Mouse (Mus musculus) spleen, adult 2 months (tissue): ENCODE data around the gene Asic1. TPM values are rescaled to one million over a fixed set of nuclear protein-coding genes. Genes with fewer than 3 reads are reported as not detected.
A peak's percentile ranks its signal among the peaks of the same experiment; 100 is the strongest.

Experiments used
- DNase-seq, 2 experiments: peaks; one replicate each; pipeline versions ENCODE4 v3.0.0 to v3.0.0-alpha.2; 2012 to 2021; ENCODE audit warnings: low spot score in 2 of 2, low read depth in 1 of 2
- H3K27ac ChIP-seq: fragments of 200-500 bp; 2 replicates; pipeline ENCODE4 v1.5.1; 2012; ENCODE audit warnings: low read length, inconsistent platforms; ENCODE audit not compliant: insufficient read depth
- H3K27me3 ChIP-seq: fragments of 200-500 bp; 2 replicates; pipeline ENCODE4 v1.6.1; 2012; ENCODE audit warnings: mild to moderate bottlenecking, moderate library complexity, low read length, inconsistent platforms; ENCODE audit not compliant: control insufficient read depth, insufficient read depth
- H3K36me3 ChIP-seq: fragments of 200-500 bp; 2 replicates; pipeline ENCODE4 v1.6.1; 2012; ENCODE audit warnings: mild to moderate bottlenecking, low read length, inconsistent platforms; ENCODE audit not compliant: control insufficient read depth, insufficient read depth
- H3K4me1 ChIP-seq: fragments of 200-500 bp; 2 replicates; pipeline ENCODE4 v1.6.1; 2011; ENCODE audit warnings: inconsistent platforms; ENCODE audit not compliant: control insufficient read depth, insufficient read depth, insufficient read length
- H3K4me3 ChIP-seq: fragments of 200-500 bp; 2 replicates; pipeline ENCODE4 v1.5.1; 2011; ENCODE audit warnings: mild to moderate bottlenecking, inconsistent platforms; ENCODE audit not compliant: insufficient read depth, insufficient read length; ENCODE audit errors: extremely low read depth
- CTCF ChIP-seq: fragments of 200-500 bp; IDR thresholded peaks from 2 replicates; pipeline ENCODE4 v1.5.1; 2011; ENCODE audit warnings: mild to moderate bottlenecking, inconsistent platforms; ENCODE audit not compliant: insufficient read depth, insufficient read length, insufficient replicate concordance; ENCODE audit errors: extremely low read depth
- POLR2A ChIP-seq: fragments of 200-500 bp; IDR thresholded peaks from 2 replicates; pipeline ENCODE4 v1.6.1; 2011; ENCODE audit warnings: low read depth, low read length, inconsistent platforms
- WGBS: fragments of 180-500 bp; shearing (Covaris S2); methylation state at CpG from one replicate; pipeline ENCODE4 v1.1.7; 2018; 5-methylcytosine and 5-hydroxymethylcytosine counted together
- polyA plus RNA-seq: library from polyadenylated mRNA; depleted of rRNA; stranded (reverse); fragments of >200 nt; gene quantifications from 2 replicates; pipeline ENCODE4 v1.2.3, GENCODE M21; 2012

Gene Asic1
- polyA plus RNA-seq, 1 experiment, result 2.0 TPM

GRCm38 (mm10) chr15:99671783-99672182, 1.6 kb downstream of the Asic1 start:
- no peak overlapping the region for H3K27ac ChIP-seq
- TF ChIP-seq CTCF (no peak), POLR2A (no peak)
- H3K4me3 ChIP-seq, result no peak overlapping the region
- peaks cover 11% of the 10 kb centered on the region for H3K27me3 ChIP-seq
- WGBS, result 48% methylated on average over 14 of the region's 14 CpGs
- 0 out of 2 replicates have a peak, but pooled peaks cover 7% of the 10 kb centered on the region for H3K4me1 ChIP-seq
- H3K36me3 ChIP-seq, result no peaks in the 10 kb centered on the region
- DNase-seq, result no peak

- Histone ChIP-seq H3K27me3 (peaks cover 11% of the 10 kb centered on the region), H3K4me1 (0 out of 2 replicates have a peak, but pooled peaks cover 7% of the 10 kb centered on the region), H3K27ac (no peak overlapping the region), H3K4me3 (no peak overlapping the region), H3K36me3 (no peaks in the 10 kb centered on the region)
- 82% methylated on average over 3 of the region's 3 CpGs for WGBS
- no peak for DNase-seq
- TF ChIP-seq CTCF (no peak), POLR2A (no peak)
Measured at GRCm38 (mm10) chr15:99674866-99675265, 4.7 kb downstream of the Asic1 start.

DNA sequence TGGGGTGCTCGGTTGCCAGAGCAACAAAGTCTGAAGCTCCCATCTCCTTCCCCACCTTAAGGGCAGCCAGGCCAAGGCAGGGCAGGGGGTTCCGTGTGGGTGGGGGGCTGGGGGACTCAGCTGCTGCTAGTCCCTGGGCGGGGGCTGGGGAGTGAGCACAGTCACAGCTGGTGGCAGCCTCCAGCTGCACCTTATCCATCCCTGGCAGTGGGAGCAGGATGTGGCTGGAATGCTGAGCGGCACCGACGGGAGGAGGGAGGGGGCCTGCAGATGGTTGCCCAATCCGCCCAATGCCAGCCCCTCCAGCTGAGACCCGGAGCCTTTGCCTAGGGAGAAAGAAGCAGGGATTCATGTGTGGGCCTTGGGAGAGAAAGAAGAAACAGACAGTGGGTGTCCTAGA, 6.9 kb downstream of the Asic1 start:
- H3K4me1 ChIP-seq, result no peaks in the 10 kb centered on the region
- H3K36me3 ChIP-seq, result no peaks in the 10 kb centered on the region
- H3K4me3 ChIP-seq, result no peak overlapping the region
- H3K27me3 ChIP-seq, result no peaks in the 10 kb centered on the region
- WGBS, result 79% methylated on average over 8 of the region's 8 CpGs
- H3K27ac ChIP-seq, result no peak overlapping the region
- TF ChIP-seq CTCF (no peak), POLR2A (no peak)
- DNase-seq, result no peak

DNA sequence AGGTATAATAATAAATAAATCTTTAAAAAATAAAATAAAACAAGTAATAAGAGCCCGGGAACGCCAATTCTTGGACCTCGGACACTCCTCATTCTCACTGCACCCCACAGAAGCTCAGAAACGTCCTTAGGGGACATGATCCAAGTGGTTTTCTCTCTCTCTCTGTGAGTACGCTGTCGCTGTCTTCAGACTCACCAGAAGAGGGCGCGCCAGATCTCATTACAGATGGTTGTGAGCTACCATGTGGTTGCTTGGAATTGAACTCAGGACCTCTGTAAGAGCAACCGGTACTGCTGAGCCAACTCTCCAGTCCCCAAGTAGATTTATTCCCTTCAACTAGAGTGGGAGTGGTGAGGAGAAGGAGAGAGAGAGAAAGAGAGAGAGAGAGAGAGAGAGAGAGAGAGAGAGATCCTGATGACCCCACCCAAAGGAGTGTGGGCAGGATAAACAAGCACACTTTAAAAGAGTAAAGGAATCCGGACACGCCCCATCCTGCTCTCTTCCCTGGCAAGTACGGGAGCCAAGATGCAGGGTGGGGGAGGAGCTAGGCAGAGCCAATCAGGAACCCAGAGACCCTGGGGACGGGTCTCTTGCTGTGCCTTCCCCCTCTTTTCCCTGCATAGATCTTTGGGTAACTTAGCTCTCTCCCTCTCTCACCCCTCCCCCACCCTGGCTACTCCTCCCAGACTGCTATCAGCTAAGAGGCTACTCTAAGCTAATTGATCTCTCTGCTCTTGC, 8.1 kb downstream of the Asic1 start:
- no peaks in the 10 kb centered on the region for H3K4me1 ChIP-seq
- no peaks in the 10 kb centered on the region for H3K27me3 ChIP-seq
- no peak for TF ChIP-seq POLR2A
- TF ChIP-seq CTCF, result peak; percentile 2; the same call in 1 of the 2 replicates
- no peaks in the 10 kb centered on the region for H3K36me3 ChIP-seq
- 20% methylated on average over 13 of the region's 13 CpGs for WGBS
- no peak overlapping the region for H3K27ac ChIP-seq
- DNase-seq, result peak in 1 of 2 experiments; percentile 30
- H3K4me3 ChIP-seq, result no peak overlapping the region

GRCm38 (mm10) chr15:99679008-99679407, 8.8 kb downstream of the Asic1 start:
- 77% methylated on average over 7 of the region's 7 CpGs for WGBS
- Histone ChIP-seq H3K27me3 (no peaks in the 10 kb centered on the region), H3K36me3 (no peaks in the 10 kb centered on the region), H3K4me1 (no peaks in the 10 kb centered on the region), H3K4me3 (no peak overlapping the region), H3K27ac (no peak overlapping the region)
- DNase-seq, result no peak
- TF ChIP-seq POLR2A, result no peak
- TF ChIP-seq CTCF, result no peak

- 86% methylated on average over 7 of the region's 7 CpGs for WGBS
Measured at GRCm38 (mm10) chr15:99682880-99683279, 12.7 kb downstream of the Asic1 start.

GRCm38 (mm10) chr15:99684156-99684555, 14.0 kb downstream of the Asic1 start:
- Histone ChIP-seq H3K36me3 (no peaks in the 10 kb centered on the region), H3K4me1 (no peaks in the 10 kb centered on the region), H3K4me3 (no peak overlapping the region), H3K27ac (no peak overlapping the region), H3K27me3 (no peaks in the 10 kb centered on the region)
- WGBS, result 92% methylated on average over 5 of the region's 5 CpGs
- DNase-seq, result no peak
- TF ChIP-seq POLR2A (no peak), CTCF (no peak)

More at GRCm38 (mm10) chr15:99682880-99683279, 12.7 kb downstream of the Asic1 start:
- H3K4me1 ChIP-seq, result no peaks in the 10 kb centered on the region
- no peak for DNase-seq
- no peaks in the 10 kb centered on the region for H3K27me3 ChIP-seq
- no peak overlapping the region for H3K4me3 ChIP-seq
- TF ChIP-seq POLR2A, result no peak
- TF ChIP-seq CTCF, result no peak
- no peak overlapping the region for H3K27ac ChIP-seq
- H3K36me3 ChIP-seq, result no peaks in the 10 kb centered on the region
